Mouse (Mus musculus) lung, postnatal 4 days (tissue): ENCODE data around the gene Cst13.
"Not testable (repeated sequence)": the region's sequence is repeated elsewhere in the genome, so short reads cannot be mapped to it uniquely, and the experiment has no call there.

Experiments
- DNase-seq, 2 experiments: peaks; one replicate each; pipeline ENCODE4 v3.0.0; 2021

Cst13 gene

GRCm38 (mm10) chr2:148819909-148820308 is at the start of gene Cst13:
Cst13 (plus strand) TSS chr2:148820081.
- DNase-seq: no peak

- DNase-seq: not testable (repeated sequence)
Measured at GRCm38 (mm10) chr2:148771397-148771796, 48.5 kb upstream of the Cst13 start, which contains the start of gene Cst11. Cst11 (minus strand) TSS chr2:148771497.

GRCm38 (mm10) chr2:148781709-148782108 is 38.2 kb upstream of the Cst13 start, which contains the start of gene 8030411F24Rik:
8030411F24Rik (plus strand) TSS chr2:148782009.
- DNase-seq: no peak

- DNase-seq: no peak
Measured at GRCm38 (mm10) chr2:148789142-148789541, 30.7 kb upstream of the Cst13 start, which contains the start of gene Cst12. Cst12 (plus strand) TSS chr2:148789361.

GRCm38 (mm10) chr2:148798485-148798884 is 21.4 kb upstream of the Cst13 start, which contains the start of gene Cst8:
Cst8 (plus strand) TSS chr2:148798785.
- DNase-seq: no peak

GRCm38 (mm10) chr2:148801491-148801921 is 18.4 kb upstream of the Cst13 start:
- DNase-seq: no peak

- no peak for DNase-seq
Measured at GRCm38 (mm10) chr2:148806696-148807095, 13.2 kb upstream of the Cst13 start.

- DNase-seq: no peak
Measured at GRCm38 (mm10) chr2:148825986-148826385, 6.1 kb downstream of the Cst13 start.

GRCm38 (mm10) chr2:148834912-148835311 is 15.0 kb downstream of the Cst13 start, which contains the start of gene Cst9:
Cst9 (plus strand) TSS chr2:148835147.
- DNase-seq: no peak

GRCm38 (mm10) chr2:148838075-148838777 is 18.3 kb downstream of the Cst13 start:
- no peak for DNase-seq

GRCm38 (mm10) chr2:148839224-148839623 is 19.3 kb downstream of the Cst13 start:
- DNase-seq: no peak

- DNase-seq: peak; percentile 40 to 84
Measured at GRCm38 (mm10) chr2:148851116-148851906, 31.4 kb downstream of the Cst13 start.

GRCm38 (mm10) chr2:148856630-148857400 is 36.9 kb downstream of the Cst13 start:
- DNase-seq: no peak

GRCm38 (mm10) chr2:148857506-148857905 is 37.6 kb downstream of the Cst13 start:
- DNase-seq: no peak

GRCm38 (mm10) chr2:148860993-148861392 is 41.1 kb downstream of the Cst13 start:
- DNase-seq: no peak

- no peak for DNase-seq
Measured at GRCm38 (mm10) chr2:148861693-148862092, 41.8 kb downstream of the Cst13 start.

- DNase-seq: peak in 1 of 2 experiments; percentile 29
Measured at GRCm38 (mm10) chr2:148864966-148865365, 45.1 kb downstream of the Cst13 start, which contains the start of gene 9230104L09Rik. 9230104L09Rik (minus strand) TSS chr2:148865038.

GRCm38 (mm10) chr2:148868959-148869358 is 49.1 kb downstream of the Cst13 start:
- DNase-seq: no peak

GRCm38 (mm10) chr2:148870526-148870925 is 50.6 kb downstream of the Cst13 start:
- no peak for DNase-seq

GRCm38 (mm10) chr2:148872860-148873259 is 53.0 kb downstream of the Cst13 start:
- peak in 1 of 2 experiments; percentile 30 for DNase-seq

- no peak for DNase-seq
Measured at GRCm38 (mm10) chr2:148874224-148874616, 54.3 kb downstream of the Cst13 start.

GRCm38 (mm10) chr2:148874617-148875334 is 54.9 kb downstream of the Cst13 start:
- DNase-seq: no peak
